Mouse (Mus musculus) midbrain, embryonic 16.5 days (tissue): ENCODE results near the gene Tti1. TPM values are rescaled to one million over a fixed set of nuclear protein-coding genes. Genes with fewer than 3 reads are reported as not detected.
"Not testable (repeated sequence)": the region's sequence is repeated elsewhere in the genome, so short reads cannot be mapped to it uniquely, and the experiment has no call there.

Source experiments
- ATAC-seq: fragments of 200-750 bp; cut with Nextera tagmentation; 2 replicates; pipeline ENCODE4 v1.8.0; 2017; ENCODE audit warnings: moderate TSS enrichment
- H3K27ac ChIP-seq: fragments of 300-500 bp; sonication (generic); 2 replicates; pipeline ENCODE4 v1.5.1; 2014; ENCODE audit warnings: mild to moderate bottlenecking, low read length, mixed read lengths
- H3K27me3 ChIP-seq: fragments of 300-500 bp; sonication (generic); 2 replicates; pipeline ENCODE4 v1.6.1; 2014; ENCODE audit warnings: low read depth, low read length, mixed read lengths; ENCODE audit not compliant: control insufficient read depth, insufficient read depth
- H3K36me3 ChIP-seq: fragments of 300-500 bp; sonication (generic); 2 replicates; pipeline ENCODE4 v1.6.1; 2014; ENCODE audit warnings: mild to moderate bottlenecking, low read length, moderate library complexity, mixed read lengths; ENCODE audit not compliant: control insufficient read depth, insufficient read depth
- H3K4me1 ChIP-seq: fragments of 300-500 bp; sonication (generic); 2 replicates; pipeline ENCODE4 v1.6.1; 2014; ENCODE audit warnings: mild to moderate bottlenecking, low read length, mixed read lengths; ENCODE audit not compliant: control insufficient read depth, insufficient read depth
- H3K4me2 ChIP-seq: fragments of 300-500 bp; sonication (generic); 2 replicates; pipeline ENCODE4 v1.6.1; 2014; ENCODE audit warnings: mild to moderate bottlenecking, low read length, mixed read lengths
- H3K4me3 ChIP-seq: fragments of 300-500 bp; sonication (generic); 2 replicates; pipeline ENCODE4 v1.5.1; 2014; ENCODE audit warnings: low read depth, mild to moderate bottlenecking, low read length, moderate library complexity, mixed read lengths
- H3K9ac ChIP-seq: fragments of 300-500 bp; sonication (generic); 2 replicates; pipeline ENCODE4 v1.6.1; 2014; ENCODE audit warnings: low read depth, low read length, mixed read lengths
- H3K9me3 ChIP-seq: fragments of 300-500 bp; sonication (generic); replicated peaks from 2 replicates; pipeline ENCODE4 v1.6.1; 2014; ENCODE audit warnings: mild to moderate bottlenecking, low read length, mixed read lengths; ENCODE audit not compliant: control insufficient read depth, poor library complexity, severe bottlenecking
- WGBS: fragments of 180-500 bp; shearing (Covaris S2); extraction: QIAGEN DNeasy Blood & Tissue Kit; methylation state at CpG from one replicate; pipeline ENCODE4 v1.1.7; 2014; 5-methylcytosine and 5-hydroxymethylcytosine counted together
- polyA plus RNA-seq: library from polyadenylated mRNA; unstranded; fragments of >200 nt; fragmentation: Nextera tagmentation; extraction: Ambion mirVana; gene quantifications from 2 replicates; pipeline ENCODE4 v1.2.1, GENCODE M21; 2015

Tti1 gene
- polyA plus RNA-seq, 1 experiment from 2014 or later = 17.2 TPM

GRCm38 (mm10) chr2:158065064-158065463, 36.8 kb upstream of the Tti1 start:
- no peaks in the 10 kb centered on the region for H3K9me3 ChIP-seq
- no peak overlapping the region for H3K4me2 ChIP-seq
- H3K9ac ChIP-seq = no peak overlapping the region
- WGBS = 74% methylated on average over 5 of the region's 5 CpGs
- H3K27ac ChIP-seq = no peak overlapping the region
- no peaks in the 10 kb centered on the region for H3K4me1 ChIP-seq
- H3K27me3 ChIP-seq = no peaks in the 10 kb centered on the region
- ATAC-seq = no peak
- H3K4me3 ChIP-seq = no peak overlapping the region
- H3K36me3 ChIP-seq = 0 out of 2 replicates have a peak, but pooled peaks cover under 1% of the 10 kb centered on the region

GRCm38 (mm10) chr2:158064571-158065048, 36.4 kb upstream of the Tti1 start:
- Histone ChIP-seq H3K36me3 (no peaks in the 10 kb centered on the region), H3K4me2 (no peak overlapping the region), H3K9me3 (no peaks in the 10 kb centered on the region), H3K27me3 (no peaks in the 10 kb centered on the region), H3K9ac (no peak overlapping the region), H3K4me1 (no peaks in the 10 kb centered on the region), H3K4me3 (no peak overlapping the region), H3K27ac (no peak overlapping the region)
- 50% methylated on average over 3 of the region's 3 CpGs for WGBS
- ATAC-seq = no peak

DNA sequence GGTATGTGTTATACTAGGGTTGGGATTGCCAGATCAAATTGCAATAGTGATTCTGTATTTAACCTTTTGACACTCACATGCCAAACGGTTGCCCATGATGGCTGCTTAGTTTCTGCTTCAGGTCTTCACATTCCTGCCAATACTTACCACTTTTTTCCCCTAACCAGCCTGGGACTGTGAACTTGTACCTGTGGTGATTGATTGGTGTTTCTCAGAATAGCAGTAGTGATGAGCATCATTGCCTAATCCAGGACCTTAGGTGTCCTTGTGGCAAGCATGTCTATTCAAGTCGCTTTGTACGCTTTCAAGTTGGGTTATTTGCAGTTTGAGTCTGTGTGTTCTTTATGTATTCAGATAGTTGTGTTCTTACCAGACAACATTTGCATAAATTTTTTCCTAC, 34.8 kb upstream of the Tti1 start:
- Histone ChIP-seq H3K4me3 (no peak overlapping the region), H3K4me1 (no peaks in the 10 kb centered on the region), H3K9me3 (no peaks in the 10 kb centered on the region), H3K36me3 (no peaks in the 10 kb centered on the region), H3K27me3 (no peaks in the 10 kb centered on the region), H3K9ac (no peak overlapping the region), H3K4me2 (no peak overlapping the region), H3K27ac (no peak overlapping the region)
- ATAC-seq = no peak
- WGBS = 93% methylated on average over 3 of the region's 3 CpGs

GRCm38 (mm10) chr2:158059666-158060105, 31.5 kb upstream of the Tti1 start:
- ATAC-seq = no peak
- H3K27me3 ChIP-seq = no peaks in the 10 kb centered on the region
- H3K9ac ChIP-seq = no peak overlapping the region
- no peak overlapping the region for H3K4me3 ChIP-seq
- no peak overlapping the region for H3K4me2 ChIP-seq
- H3K4me1 ChIP-seq = no peaks in the 10 kb centered on the region
- WGBS = 64% methylated on average over 8 of the region's 8 CpGs
- H3K27ac ChIP-seq = no peak overlapping the region
- no peaks in the 10 kb centered on the region for H3K36me3 ChIP-seq
- H3K9me3 ChIP-seq = no peaks in the 10 kb centered on the region

- Histone ChIP-seq H3K9me3 (no peaks in the 10 kb centered on the region), H3K4me3 (no peak overlapping the region), H3K4me2 (no peak overlapping the region), H3K4me1 (no peaks in the 10 kb centered on the region), H3K27me3 (no peaks in the 10 kb centered on the region), H3K36me3 (no peaks in the 10 kb centered on the region), H3K9ac (no peak overlapping the region), H3K27ac (no peak overlapping the region)
- no peak for ATAC-seq
- 80% methylated on average over 10 of the region's 10 CpGs for WGBS
Observed at GRCm38 (mm10) chr2:158058534-158058933, 30.3 kb upstream of the Tti1 start.

DNA sequence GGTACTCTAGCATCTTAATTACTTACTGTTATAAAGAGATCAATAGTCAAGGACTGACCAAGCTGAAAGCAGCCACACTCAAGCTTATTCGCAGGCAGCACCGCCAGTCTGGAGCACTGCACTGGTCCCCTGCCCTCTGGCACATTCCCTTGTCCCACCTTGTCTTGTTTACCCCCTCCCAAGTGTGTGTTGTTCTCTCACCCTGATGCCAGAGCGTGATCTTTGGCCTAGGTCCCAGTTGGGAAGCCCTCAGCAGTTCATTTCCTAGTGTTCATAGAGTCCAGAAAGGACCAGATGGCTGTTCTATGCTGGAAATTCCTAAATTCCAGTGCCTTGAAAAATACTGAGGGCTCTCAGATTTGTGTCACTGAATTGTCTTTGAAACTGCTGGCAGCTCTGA, 28.8 kb upstream of the Tti1 start:
- H3K9me3 ChIP-seq = no peaks in the 10 kb centered on the region
- no peak overlapping the region for H3K9ac ChIP-seq
- no peak overlapping the region for H3K27ac ChIP-seq
- H3K36me3 ChIP-seq = no peaks in the 10 kb centered on the region
- 75% methylated on average over 3 of the region's 3 CpGs for WGBS
- no peaks in the 10 kb centered on the region for H3K27me3 ChIP-seq
- no peak overlapping the region for H3K4me3 ChIP-seq
- H3K4me1 ChIP-seq = no peaks in the 10 kb centered on the region
- H3K4me2 ChIP-seq = no peak overlapping the region
- ATAC-seq = no peak

GRCm38 (mm10) chr2:158055383-158055782, 27.1 kb upstream of the Tti1 start:
- H3K27me3 ChIP-seq, H3K4me3 ChIP-seq, H3K4me1 ChIP-seq, H3K4me2 ChIP-seq, H3K27ac ChIP-seq, H3K9me3 ChIP-seq, ATAC-seq, H3K36me3 ChIP-seq, H3K9ac ChIP-seq: not testable (repeated sequence)
- 90% methylated on average over 8 of the region's 8 CpGs for WGBS

- 99% methylated on average over 3 of the region's 3 CpGs for WGBS
- Histone ChIP-seq H3K36me3 (peaks cover 6% of the 10 kb centered on the region; the same call in 1 of the 2 replicates), H3K4me2 (no peak overlapping the region), H3K9me3 (no peaks in the 10 kb centered on the region), H3K27me3 (no peaks in the 10 kb centered on the region), H3K27ac (no peak overlapping the region), H3K4me3 (no peak overlapping the region), H3K9ac (no peak overlapping the region), H3K4me1 (no peaks in the 10 kb centered on the region)
- ATAC-seq = no peak
Observed at GRCm38 (mm10) chr2:158054596-158054995, 26.4 kb upstream of the Tti1 start.

GRCm38 (mm10) chr2:158050116-158050515, 21.9 kb upstream of the Tti1 start:
- Histone ChIP-seq H3K27ac (no peak overlapping the region), H3K4me2 (no peak overlapping the region), H3K36me3 (peaks cover 12% of the 10 kb centered on the region), H3K9ac (no peak overlapping the region), H3K9me3 (no peaks in the 10 kb centered on the region), H3K4me3 (no peak overlapping the region), H3K27me3 (no peaks in the 10 kb centered on the region), H3K4me1 (no peaks in the 10 kb centered on the region)
- ATAC-seq = no peak
- 93% methylated on average over 8 of the region's 8 CpGs for WGBS
